ENCODE assay signal across 8 mouse cellular contexts in genomic region chr7:16048675-16049575, GRCm38 (mm10). TPM values are rescaled to one million over a fixed set of nuclear protein-coding genes. Genes with fewer than 3 reads are reported as not detected.
DNase-seq lines count a peak whose midpoint lies in the region; ATAC-seq and TF ChIP-seq lines count a peak whose summit lies in the region.

No protein-coding gene starts in this region.

- peak; percentile 1 for ATAC-seq in forebrain, embryonic 14.5 days
- ATAC-seq in limb, embryonic 13.5 days (ENCODE audit: low FRiP score, low read depth): no peak

- peak overlapping the region; percentile 92 for H3K4me2 ChIP-seq in forebrain, embryonic 14.5 days (ENCODE audit: low read length)
- H3K4me2 ChIP-seq in limb, embryonic 13.5 days (replicated peaks): peak overlapping the region; percentile 71

- WGBS in spleen, adult 2 months: 3% methylated on average over 36 of the region's 36 CpGs
- 8% methylated on average over 36 of the region's 36 CpGs for WGBS in forebrain, embryonic 14.5 days
- WGBS in limb, embryonic 13.5 days: 8% methylated on average over 36 of the region's 36 CpGs
- WGBS in olfactory bulb, adult 2 months: 6% methylated on average over 36 of the region's 36 CpGs

- no peak for TF ChIP-seq CTCF in spleen, adult 2 months (IDR thresholded peaks at IDR 0.05; ENCODE audit: extremely low read depth, insufficient read depth, insufficient read length, insufficient replicate concordance)
- TF ChIP-seq CTCF in olfactory bulb, adult 2 months (IDR thresholded peaks at IDR 0.05; ENCODE audit: insufficient read depth, low read depth, low read length): no peak; the same call in 1 of the 2 replicates

- no peaks in the 10 kb centered on the region for H3K27me3 ChIP-seq in spleen, adult 2 months (ENCODE audit: control insufficient read depth, insufficient read depth, low read length)
- no peaks in the 10 kb centered on the region for H3K27me3 ChIP-seq in forebrain, embryonic 14.5 days (replicated peaks; ENCODE audit: control insufficient read depth, insufficient read depth, low read length)
- H3K27me3 ChIP-seq in limb, embryonic 13.5 days: no peaks in the 10 kb centered on the region

- DNase-seq in cerebellum, adult 11-12 months: peak; percentile 34
- no peak for DNase-seq in cerebellum, adult 8-10 months
- no peak for DNase-seq in spleen, adult 2 months (ENCODE audit: low read depth in 1 of 2, low spot score in 2 of 2)
- DNase-seq in spleen, adult 18-20 months: no peak
- peak; percentile 44 for DNase-seq in forebrain, embryonic 14.5 days (ENCODE audit: low spot score)
- no peak for DNase-seq in left cerebral cortex, adult 11 months (ENCODE audit: low spot score)

- H3K27ac ChIP-seq in spleen, adult 2 months (ENCODE audit: insufficient read depth, low read length): peak overlapping the region; percentile 80
- H3K27ac ChIP-seq in forebrain, embryonic 14.5 days (ENCODE audit: low read depth, low read length): peak overlapping the region; percentile 79
- H3K27ac ChIP-seq in limb, embryonic 13.5 days: peak overlapping the region; percentile 89
- H3K27ac ChIP-seq in olfactory bulb, adult 2 months (ENCODE audit: insufficient read depth, low read depth, low read length): peak overlapping the region; percentile 83

- no peaks in the 10 kb centered on the region for H3K36me3 ChIP-seq in spleen, adult 2 months (ENCODE audit: control insufficient read depth, insufficient read depth, low read length)
- H3K36me3 ChIP-seq in forebrain, embryonic 14.5 days (ENCODE audit: control insufficient read depth, insufficient read depth, low read length): no peaks in the 10 kb centered on the region
- H3K36me3 ChIP-seq in limb, embryonic 13.5 days: no peaks in the 10 kb centered on the region

- H3K9ac ChIP-seq in forebrain, embryonic 14.5 days (ENCODE audit: low read length): peak overlapping the region; percentile 99
- peak overlapping the region; percentile 90 for H3K9ac ChIP-seq in limb, embryonic 13.5 days

- peaks cover 28% of the 10 kb centered on the region; the same call in 1 of the 2 replicates for H3K4me1 ChIP-seq in spleen, adult 2 months (ENCODE audit: control insufficient read depth, insufficient read depth, insufficient read length)
- peaks cover 38% of the 10 kb centered on the region for H3K4me1 ChIP-seq in forebrain, embryonic 14.5 days (ENCODE audit: control insufficient read depth, insufficient read depth, low read length)
- H3K4me1 ChIP-seq in limb, embryonic 13.5 days: peaks cover 53% of the 10 kb centered on the region
- H3K4me1 ChIP-seq in olfactory bulb, adult 2 months (ENCODE audit: control insufficient read depth, insufficient read depth, low read length): peaks cover 20% of the 10 kb centered on the region

- no peaks in the 10 kb centered on the region for H3K9me3 ChIP-seq in forebrain, embryonic 14.5 days (replicated peaks; ENCODE audit: control insufficient read depth, low read length)
- no peaks in the 10 kb centered on the region for H3K9me3 ChIP-seq in limb, embryonic 13.5 days

- TF ChIP-seq POLR2A in spleen, adult 2 months (IDR thresholded peaks at IDR 0.05; ENCODE audit: low read depth, low read length): no peak
- no peak for TF ChIP-seq POLR2A in olfactory bulb, adult 2 months (IDR thresholded peaks at IDR 0.05; ENCODE audit: insufficient read depth, low read depth, low read length)

- H3K4me3 ChIP-seq in spleen, adult 2 months (ENCODE audit: extremely low read depth, insufficient read depth, insufficient read length): peak overlapping the region; percentile 87
- H3K4me3 ChIP-seq in forebrain, embryonic 14.5 days (ENCODE audit: low read depth, low read length): peak overlapping the region; percentile 86
- peak overlapping the region; percentile 88 for H3K4me3 ChIP-seq in limb, embryonic 13.5 days
- H3K4me3 ChIP-seq in olfactory bulb, adult 2 months (ENCODE audit: insufficient read depth, low read depth, low read length): peak overlapping the region; percentile 98

RNA-seq across cellular contexts. Expression of gene Bicra, which starts 1.2 kb away (rescaled TPM):
- 40.4 and 50.6 TPM in 2 replicates for polyA plus RNA-seq in spleen, adult 2 months (2012; rRNA removed)
- 4.3 and 6.0 TPM in 2 replicates for polyA plus RNA-seq in forebrain, embryonic 14.5 days (2014; fragmentation: Nextera tagmentation; extraction: Ambion mirVana)
- polyA plus RNA-seq in limb, embryonic 13.5 days (2015; fragmentation: Nextera tagmentation; extraction: Ambion mirVana): 8.6 and 8.7 TPM in 2 replicates
- not detected in 2 replicates for polyA plus RNA-seq in olfactory bulb, adult 2 months (2012; ENCODE audit: insufficient read depth, insufficient read length, low replicate concordance, missing spikeins)

RNA-seq across cellular contexts. Expression of gene Zfp541, which starts 12.7 kb away (rescaled TPM):
- 0.02 and 0.05 TPM in 2 replicates for polyA plus RNA-seq in spleen, adult 2 months (2012; rRNA removed)
- 0.16 TPM in 1 of 2 replicates, not detected in the other for polyA plus RNA-seq in forebrain, embryonic 14.5 days (2014; fragmentation: Nextera tagmentation; extraction: Ambion mirVana)
- polyA plus RNA-seq in limb, embryonic 13.5 days (2015; fragmentation: Nextera tagmentation; extraction: Ambion mirVana): 0.04 and 0.08 TPM in 2 replicates
- not detected in 2 replicates for polyA plus RNA-seq in olfactory bulb, adult 2 months (2012; ENCODE audit: insufficient read depth, insufficient read length, low replicate concordance, missing spikeins)

RNA-seq across cellular contexts. Expression of gene Napa, which starts 49.3 kb away (rescaled TPM):
- 150 and 151 TPM in 2 replicates for polyA plus RNA-seq in spleen, adult 2 months (2012; rRNA removed)
- polyA plus RNA-seq in forebrain, embryonic 14.5 days (2014; fragmentation: Nextera tagmentation; extraction: Ambion mirVana): 156 and 164 TPM in 2 replicates
- 232 and 245 TPM in 2 replicates for polyA plus RNA-seq in limb, embryonic 13.5 days (2015; fragmentation: Nextera tagmentation; extraction: Ambion mirVana)
- not detected in 2 replicates for polyA plus RNA-seq in olfactory bulb, adult 2 months (2012; ENCODE audit: insufficient read depth, insufficient read length, low replicate concordance, missing spikeins)

Comparison
In these comparisons a context has a peak if more than half of its experiments do, and no peak if none do; other contexts are left out.
1. DNase-seq: peak in cerebellum, adult 11-12 months (single experiment) and forebrain, embryonic 14.5 days (single experiment); none in cerebellum, adult 8-10 months (single experiment), spleen, adult 2 months (0 of 2), spleen, adult 18-20 months (0 of 2) and left cerebral cortex, adult 11 months (single experiment).
2. Peak in every context shown above with its lines, with median percentiles within 50 percentile points of each other: H3K27ac ChIP-seq and H3K4me3 ChIP-seq.